Mouse (Mus musculus) bone marrow, adult 2 months (tissue): ENCODE data around the gene Bmp2k.

Source experiments
- CTCF ChIP-seq: fragments of 200-500 bp; IDR thresholded peaks from 2 replicates; pipeline ENCODE4 v1.5.1; 2011; ENCODE audit warnings: low read length, control low read depth; ENCODE audit not compliant: control insufficient read depth, insufficient read depth
- POLR2A ChIP-seq: fragments of 200-500 bp; IDR thresholded peaks from 2 replicates; pipeline ENCODE4 v1.6.1; 2011; ENCODE audit warnings: low read depth, mild to moderate bottlenecking, control low read depth, low read length, borderline replicate concordance; ENCODE audit not compliant: control insufficient read depth

GRCm38 (mm10) chr5:96965029-96965403 is 32.5 kb upstream of the Bmp2k start:
- TF ChIP-seq CTCF, result no peak
- no peak for TF ChIP-seq POLR2A
